Mouse (Mus musculus): Measurements from ENCODE around the gene Gm17949.
"Not testable (repeated sequence)": the region's sequence is repeated elsewhere in the genome, so short reads cannot be mapped to it uniquely, and the experiment has no call there.

Gene Gm17949

DNA sequence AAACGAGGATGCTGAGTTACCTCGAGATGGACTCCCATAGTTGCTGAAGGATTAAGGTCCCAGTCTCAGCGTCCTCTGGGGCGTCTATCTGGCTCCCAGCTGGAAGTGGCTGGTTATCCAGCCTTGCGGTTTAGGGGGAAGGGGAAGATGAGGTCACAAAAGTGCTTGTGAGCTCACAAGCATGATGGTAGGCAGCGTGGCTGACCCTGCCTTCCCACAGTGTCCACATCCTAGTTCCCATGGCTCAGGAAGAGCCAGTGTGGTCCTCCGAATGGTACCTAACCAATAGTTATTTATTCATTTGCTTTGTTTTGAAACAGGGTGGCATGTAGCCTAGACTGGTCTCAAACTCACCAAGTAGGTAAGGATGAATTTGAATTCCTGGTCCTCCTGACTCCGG lies 30.3 kb downstream of the Gm17949 start, which contains the start of gene Slc25a41:
Gene Slc25a41 (minus strand): TSS at position 101 of the 400 bp plus-strand sequence.
- no peak for DNase-seq (ENCODE audit: low read depth, low spot score)

GRCm38 (mm10) chr17:57047406-57047805 lies 36.1 kb downstream of the Gm17949 start:
- peak; percentile 87 for DNase-seq (ENCODE audit: low read depth, low spot score)

- DNase-seq (ENCODE audit: low read depth, low spot score): no peak
Measured at GRCm38 (mm10) chr17:57048816-57049215, 37.5 kb downstream of the Gm17949 start.

GRCm38 (mm10) chr17:57051679-57052078 lies 40.4 kb downstream of the Gm17949 start:
- DNase-seq (ENCODE audit: low read depth, low spot score): not testable (repeated sequence)

GRCm38 (mm10) chr17:57056246-57056645 lies 45.0 kb downstream of the Gm17949 start:
- DNase-seq (ENCODE audit: low read depth, low spot score): no peak

GRCm38 (mm10) chr17:57058891-57059485 lies 47.7 kb downstream of the Gm17949 start, which contains the start of gene Crb3:
Crb3 (plus strand) TSS chr17:57059105.
- DNase-seq (ENCODE audit: low read depth, low spot score): no peak

DNA sequence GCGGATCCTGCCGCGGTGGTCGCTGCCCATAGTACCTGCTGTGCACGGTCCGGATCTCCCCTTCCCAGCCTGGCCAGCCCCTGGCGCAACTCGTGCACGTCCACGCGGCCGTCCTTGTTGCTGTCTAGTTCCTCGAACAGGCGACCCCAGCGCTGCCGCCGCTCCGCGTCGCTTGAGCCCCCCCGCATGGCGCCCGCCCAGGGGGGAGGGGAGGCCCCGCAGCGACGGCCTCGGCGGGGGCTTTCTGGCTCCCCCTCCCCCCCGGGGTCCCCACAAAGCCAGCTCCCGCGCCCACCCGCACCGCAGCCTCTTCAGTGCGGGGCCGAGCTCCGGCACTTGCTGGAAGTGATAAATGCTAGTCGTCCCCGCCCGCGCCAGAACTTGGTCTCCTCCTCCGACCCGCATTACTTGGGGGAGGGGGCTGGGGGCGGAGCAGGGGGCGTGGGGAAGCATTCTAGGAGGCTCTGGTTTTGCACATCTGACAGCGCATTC lies 48.3 kb downstream of the Gm17949 start, which contains the start of gene Slc25a23:
Gene Slc25a23 (minus strand): TSS at position 378 of the 492 bp plus-strand sequence.
- no peak for DNase-seq (ENCODE audit: low read depth, low spot score)

DNA sequence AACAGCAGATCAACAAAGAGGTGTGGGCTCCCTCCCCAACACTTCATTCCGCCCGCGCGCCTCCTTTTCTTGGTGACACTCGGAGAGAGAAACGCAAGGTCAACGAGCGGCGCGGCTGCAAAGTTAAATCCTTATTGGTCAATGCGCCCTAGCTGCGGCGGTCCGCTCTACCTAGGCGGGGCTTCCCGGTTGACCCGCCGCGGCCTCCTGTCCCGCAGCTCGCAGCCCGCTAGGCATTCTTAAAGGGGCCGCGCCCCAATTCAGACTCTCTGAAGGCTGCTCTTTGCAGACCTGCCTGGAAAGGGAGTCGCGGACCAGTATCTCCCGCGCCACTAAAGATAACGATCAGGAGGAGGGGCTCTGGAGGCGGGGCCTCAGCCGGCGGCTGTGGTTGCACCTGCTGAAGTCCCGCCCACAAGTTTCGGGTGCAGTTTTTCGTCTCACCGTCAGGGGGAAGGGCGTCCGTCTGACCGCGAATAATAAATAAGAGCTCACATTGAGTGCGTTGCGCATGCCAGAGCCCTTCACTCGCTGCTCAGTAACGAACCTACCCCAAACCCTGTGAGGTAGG lies 49.0 kb downstream of the Gm17949 start:
- peak; percentile 94 for DNase-seq (ENCODE audit: low read depth, low spot score)

DNA sequence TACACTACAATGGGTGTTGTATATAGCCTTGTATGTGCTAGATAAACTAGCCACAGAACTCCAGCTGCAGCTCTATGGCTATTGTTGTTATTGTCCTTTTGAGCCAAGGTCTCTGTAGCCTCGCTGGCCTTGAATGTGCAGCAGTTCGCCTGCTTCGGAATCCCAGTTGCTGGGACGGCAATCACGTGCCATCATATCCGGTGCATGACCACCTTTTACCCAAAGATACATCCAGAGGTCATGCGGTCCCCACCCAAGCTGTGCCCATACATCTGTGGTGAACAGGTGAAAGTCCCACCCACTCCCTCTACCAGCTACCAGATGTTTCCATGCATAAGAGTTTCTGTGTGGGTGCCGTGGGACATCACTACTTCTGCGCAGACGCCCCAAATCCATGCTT lies 49.8 kb downstream of the Gm17949 start:
- DNase-seq (ENCODE audit: low read depth, low spot score): no peak

DNA sequence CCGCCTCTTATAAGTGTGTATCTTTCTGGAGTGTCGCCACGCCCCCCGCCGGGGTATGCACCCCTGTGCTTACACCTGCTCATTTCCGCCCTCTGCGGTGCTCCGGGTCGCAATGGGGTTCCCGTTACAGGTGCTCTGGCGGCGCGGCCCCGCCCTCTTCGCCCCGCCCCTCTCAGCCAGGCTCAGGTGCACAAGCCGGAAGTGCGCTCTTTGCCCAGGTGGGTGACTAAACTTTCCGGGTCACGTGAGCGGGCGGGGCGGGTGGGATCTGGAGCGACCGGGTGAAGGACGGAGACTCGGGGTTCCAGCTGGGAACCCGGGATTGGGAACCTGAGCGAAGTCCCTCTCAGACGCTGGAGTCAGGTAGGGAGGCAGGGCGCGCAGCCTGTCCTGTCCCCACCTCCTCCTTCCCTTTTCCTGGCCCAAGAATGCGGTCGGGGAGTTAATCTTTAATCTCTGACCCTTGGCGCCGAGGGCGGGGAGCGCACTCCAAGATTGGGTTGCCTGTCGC lies 50.8 kb downstream of the Gm17949 start:
- no peak for DNase-seq (ENCODE audit: low read depth, low spot score)

GRCm38 (mm10) chr17:57062548-57062947 lies 51.3 kb downstream of the Gm17949 start:
- no peak for DNase-seq (ENCODE audit: low read depth, low spot score)

GRCm38 (mm10) chr17:57063031-57063430 lies 51.8 kb downstream of the Gm17949 start:
- no peak for DNase-seq (ENCODE audit: low read depth, low spot score)

DNA sequence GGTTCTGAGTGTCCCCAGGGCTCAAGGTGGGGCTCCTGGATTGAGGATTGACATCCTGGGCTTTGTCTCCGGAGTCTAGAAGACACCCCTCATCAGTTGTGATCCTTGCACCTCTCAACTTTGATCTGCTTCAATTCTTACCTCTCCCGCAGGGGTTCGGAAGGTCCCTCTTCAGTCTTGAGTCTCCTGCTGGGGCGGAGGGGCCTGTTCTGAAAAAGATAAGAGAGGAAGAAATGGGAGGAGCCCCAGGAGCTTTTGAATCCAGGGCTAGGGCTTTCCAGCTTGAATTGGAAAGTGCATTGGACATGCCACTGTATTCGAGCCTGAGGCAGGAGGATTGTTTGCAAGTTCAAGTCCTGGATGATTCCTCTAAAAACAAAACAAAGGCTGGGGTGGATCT lies 55.6 kb downstream of the Gm17949 start:
- DNase-seq (ENCODE audit: low read depth, low spot score): no peak

DNA sequence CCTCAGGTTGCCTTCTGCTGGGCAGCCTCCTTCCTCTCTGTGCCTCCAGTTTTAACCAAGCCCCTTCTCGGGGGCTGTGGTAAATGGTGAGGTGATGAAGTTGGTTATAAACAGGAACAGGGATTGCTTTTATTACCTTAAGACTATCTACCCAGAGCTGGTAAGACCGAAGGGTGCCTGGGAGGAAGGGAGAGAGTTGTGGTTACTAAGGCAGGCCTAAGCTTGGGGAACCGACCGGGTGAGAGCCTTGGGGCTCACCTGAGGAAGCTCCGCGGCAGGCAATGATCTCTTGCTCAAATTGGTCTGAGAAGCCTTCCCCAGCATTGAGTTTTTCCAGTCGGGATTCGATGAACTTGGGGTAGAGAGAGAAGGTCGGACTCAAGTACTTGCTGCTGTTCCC lies 59.0 kb downstream of the Gm17949 start:
- no peak for DNase-seq (ENCODE audit: low read depth, low spot score)

DNA sequence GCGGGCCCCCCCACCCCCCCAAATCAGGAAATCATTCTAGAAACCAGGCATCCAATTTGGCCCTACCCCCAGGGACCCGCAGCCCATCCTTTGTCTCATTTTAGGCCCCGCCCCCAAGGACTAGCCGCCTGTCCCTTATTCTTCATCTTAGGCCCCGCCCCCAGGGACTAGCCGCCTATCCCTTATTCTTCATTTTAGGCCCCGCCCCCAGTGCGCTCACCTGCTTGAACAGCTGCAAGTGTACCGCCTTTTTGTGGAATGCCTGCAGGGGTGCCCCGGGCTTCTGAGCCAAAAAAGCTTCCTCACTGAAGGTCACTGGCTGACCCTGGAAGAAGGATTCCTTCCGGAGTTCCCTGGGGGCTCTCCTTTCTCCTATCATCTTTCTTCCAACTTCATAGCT lies 59.4 kb downstream of the Gm17949 start:
- DNase-seq (ENCODE audit: low read depth, low spot score): peak; percentile 91

Measured in WW6 (cell line).